Mouse (Mus musculus) ES-Bruce4 (cell line): ENCODE data around the gene Zbtb20.

Experiments
- CTCF ChIP-seq: IDR thresholded peaks from one replicate; pipeline ENCODE4 v1.8.1; 2011; ENCODE audit warnings: low read depth, low read length
- EP300 ChIP-seq: IDR thresholded peaks from 2 replicates; pipeline ENCODE4 v1.6.1; 2011; ENCODE audit warnings: low read depth, low read length; ENCODE audit not compliant: insufficient read depth
- POLR2A ChIP-seq: IDR thresholded peaks from one replicate; pipeline ENCODE4 v1.8.1; 2011; ENCODE audit warnings: low read length; ENCODE audit not compliant: insufficient read depth

DNA sequence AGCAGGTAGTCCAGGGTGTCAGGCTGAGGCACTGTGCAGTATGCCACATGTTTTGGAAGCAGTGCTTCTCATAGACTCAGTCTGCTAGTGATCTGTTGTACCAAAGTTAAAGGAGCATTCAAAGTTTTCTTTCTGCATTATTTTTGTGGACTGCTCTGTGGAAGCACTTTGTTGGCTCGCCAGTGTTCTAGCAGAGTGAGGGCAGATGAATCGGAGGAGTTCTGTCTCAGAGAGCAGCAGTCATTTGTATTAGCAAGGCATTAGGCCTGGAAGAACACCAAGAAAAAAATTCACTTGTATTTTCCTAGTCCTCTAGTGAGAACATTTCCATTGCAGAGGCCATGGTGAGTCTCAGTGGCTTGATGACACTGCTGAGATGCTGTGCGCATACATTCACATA, 196.2 kb downstream of the Zbtb20 start:
- TF ChIP-seq CTCF (no peak), POLR2A (no peak), EP300 (no peak)
